Mouse (Mus musculus) heart, embryonic 14.5 days (tissue): ENCODE measurements around the gene Cptp. TPM values are rescaled to one million over a fixed set of nuclear protein-coding genes. Genes with fewer than 3 reads are reported as not detected.

Experiments
- ATAC-seq: fragments of 200-750 bp; cut with Nextera tagmentation; 2 replicates; pipeline ENCODE4 v1.8.0; 2017; ENCODE audit warnings: low read depth, moderate TSS enrichment; ENCODE audit not compliant: insufficient number of reproducible peaks, insufficient read depth, low FRiP score
- H3K27ac ChIP-seq, 2 experiments: fragments of 200-500 bp in 1 of 2; fragments of 300-500 bp in 1 of 2; sonication (generic) in 1 of 2; replicated peaks in 1 of 2; 2 replicates each; pipeline ENCODE4 v1.5.1; 2012 to 2014; ENCODE audit warnings: low read depth in 2 of 2, low read length in 2 of 2, control low read depth in 1 of 2, mild to moderate bottlenecking in 1 of 2, mixed read lengths in 1 of 2; ENCODE audit not compliant: control insufficient read depth in 1 of 2, insufficient read depth in 1 of 2
- H3K27me3 ChIP-seq: fragments of 300-500 bp; sonication (generic); 2 replicates; pipeline ENCODE4 v1.6.1; 2014; ENCODE audit warnings: mild to moderate bottlenecking, low read length, control low read depth; ENCODE audit not compliant: control insufficient read depth, insufficient read depth
- H3K36me3 ChIP-seq: fragments of 300-500 bp; sonication (generic); 2 replicates; pipeline ENCODE4 v1.6.1; 2014; ENCODE audit warnings: mild to moderate bottlenecking, control low read depth, low read length, mixed read lengths; ENCODE audit not compliant: control insufficient read depth, insufficient read depth
- H3K4me1 ChIP-seq, 2 experiments: fragments of 200-500 bp in 1 of 2; fragments of 300-500 bp in 1 of 2; sonication (generic) in 1 of 2; 2 replicates each; pipeline ENCODE4 v1.6.1; 2012 to 2014; ENCODE audit warnings: low read length in 2 of 2, control low read depth in 1 of 2, mixed read lengths in 1 of 2; ENCODE audit not compliant: control insufficient read depth in 2 of 2, insufficient read depth in 2 of 2
- H3K4me2 ChIP-seq: fragments of 300-500 bp; sonication (generic); 2 replicates; pipeline ENCODE4 v1.6.1; 2014; ENCODE audit warnings: mild to moderate bottlenecking, low read length
- H3K4me3 ChIP-seq, 2 experiments: fragments of 200-500 bp in 1 of 2; fragments of 300-500 bp in 1 of 2; sonication (generic) in 1 of 2; 2 replicates each; pipeline ENCODE4 v1.5.1; 2012 to 2014; ENCODE audit warnings: low read length in 2 of 2, mild to moderate bottlenecking in 2 of 2, control low read depth in 1 of 2, low read depth in 1 of 2, moderate library complexity in 1 of 2; ENCODE audit not compliant: control insufficient read depth in 1 of 2, insufficient read depth in 1 of 2
- H3K9ac ChIP-seq: fragments of 300-500 bp; sonication (generic); 2 replicates; pipeline ENCODE4 v1.6.1; 2014; ENCODE audit warnings: mild to moderate bottlenecking, low read length
- H3K9me3 ChIP-seq: fragments of 300-500 bp; sonication (generic); 2 replicates; pipeline ENCODE4 v1.6.1; 2016; ENCODE audit warnings: low read length, control low read depth; ENCODE audit not compliant: control insufficient read depth
- WGBS: fragments of 180-500 bp; shearing (Covaris S2); extraction: QIAGEN DNeasy Blood & Tissue Kit; methylation state at CpG from one replicate; pipeline ENCODE4 v1.1.7; 2014; 5-methylcytosine and 5-hydroxymethylcytosine counted together
- polyA plus RNA-seq: library from polyadenylated mRNA; unstranded; fragments of >200 nt; fragmentation: Nextera tagmentation; extraction: Ambion mirVana; gene quantifications from 2 replicates; pipeline ENCODE4 v1.2.1, GENCODE M21; 2014

Cptp gene
- polyA plus RNA-seq, 1 experiment from 2014 or later = 11.0 TPM

- no peak overlapping the region for H3K4me3 ChIP-seq
- H3K4me2 ChIP-seq = no peak overlapping the region
- H3K36me3 ChIP-seq = peaks cover 58% of the 10 kb centered on the region
- WGBS = 89% methylated on average over 10 of the region's 10 CpGs
- no peaks in the 10 kb centered on the region for H3K27me3 ChIP-seq
- no peak for ATAC-seq
- H3K27ac ChIP-seq = no peak overlapping the region
- no peaks in the 10 kb centered on the region for H3K9me3 ChIP-seq
- H3K9ac ChIP-seq = no peak overlapping the region
- H3K4me1 ChIP-seq = peaks cover 7 to 16% of the 10 kb centered on the region in 2 experiments
These were observed 18.4 kb upstream of the Cptp start for GRCm38 (mm10) chr4:155887674-155888073.

GRCm38 (mm10) chr4:155886330-155886729 is 17.1 kb upstream of the Cptp start:
- Histone ChIP-seq H3K27ac (no peak overlapping the region), H3K4me3 (no peak overlapping the region), H3K4me2 (no peak overlapping the region), H3K4me1 (peaks cover 7 to 15% of the 10 kb centered on the region in 2 experiments), H3K9ac (no peak overlapping the region), H3K9me3 (no peaks in the 10 kb centered on the region), H3K36me3 (peaks cover 58% of the 10 kb centered on the region), H3K27me3 (no peaks in the 10 kb centered on the region)
- no peak for ATAC-seq
- WGBS = 86% methylated on average over 5 of the region's 5 CpGs

DNA sequence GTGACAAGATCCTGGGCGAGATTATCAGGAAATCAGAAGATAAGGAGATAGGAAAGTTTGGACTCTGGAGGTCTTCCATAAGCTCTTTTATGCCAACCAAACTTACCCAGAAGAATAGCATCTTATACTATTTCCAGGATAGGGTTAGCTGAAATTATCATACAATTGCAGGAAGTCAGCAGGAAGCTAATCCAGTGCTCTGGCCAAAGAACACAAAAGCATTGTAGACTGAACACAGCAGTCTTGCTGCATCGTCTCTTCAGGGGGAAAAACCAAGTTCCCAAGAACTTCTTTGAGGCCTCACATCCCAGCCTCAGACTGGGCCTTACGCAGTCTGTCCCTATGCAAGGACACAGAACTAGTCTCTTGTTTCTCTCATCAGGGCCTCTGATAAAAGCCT is 14.3 kb upstream of the Cptp start:
- Histone ChIP-seq H3K9me3 (no peaks in the 10 kb centered on the region), H3K4me1 (0 out of 4 replicates have a peak, but pooled peaks cover 0 to 4% of the 10 kb centered on the region in 2 experiments), H3K27me3 (no peaks in the 10 kb centered on the region), H3K27ac (peak overlapping the region; percentile 80 to 81), H3K36me3 (peaks cover 43% of the 10 kb centered on the region), H3K4me3 (no peak overlapping the region), H3K9ac (no peak overlapping the region), H3K4me2 (0 out of 2 replicates have a peak overlapping the region, but pooled peaks have one; percentile 18)
- WGBS = 60% methylated on average over 3 of the region's 3 CpGs
- ATAC-seq = peak; percentile 35; the same call in 1 of the 2 replicates

DNA sequence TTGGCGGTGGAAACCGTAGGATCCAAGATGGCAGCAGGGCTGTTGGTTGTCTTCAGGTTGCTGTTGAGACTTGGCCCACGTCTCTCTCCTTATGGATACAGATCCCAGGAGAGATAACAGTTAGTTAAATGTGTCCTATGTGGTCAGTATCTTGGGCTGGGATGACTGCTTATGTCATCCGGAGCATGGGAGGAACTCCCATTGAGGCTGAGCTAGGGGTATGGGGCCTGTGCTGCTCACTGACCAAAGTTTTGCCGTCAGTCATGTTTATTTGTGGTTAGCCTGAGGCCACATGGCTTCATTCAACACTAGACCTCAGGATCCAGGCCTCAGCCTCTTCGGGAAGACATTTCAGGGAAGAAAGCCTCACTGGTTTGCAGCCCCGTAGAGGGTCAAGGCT is 2.2 kb upstream of the Cptp start:
- ATAC-seq = no peak
- Histone ChIP-seq H3K36me3 (peaks cover 49% of the 10 kb centered on the region), H3K27ac (no peak overlapping the region), H3K4me1 (peaks cover 7 to 8% of the 10 kb centered on the region in 2 experiments; a peak in 3 of 4 replicates), H3K27me3 (no peaks in the 10 kb centered on the region), H3K9ac (no peak overlapping the region), H3K9me3 (no peaks in the 10 kb centered on the region), H3K4me3 (no peak overlapping the region), H3K4me2 (no peak overlapping the region)
- 90% methylated on average over 7 of the region's 7 CpGs for WGBS

GRCm38 (mm10) chr4:155868614-155869298 is 484 bp downstream of the Cptp start:
- Histone ChIP-seq H3K4me3 (peak overlapping the region; percentile 83 to 85), H3K9me3 (no peaks in the 10 kb centered on the region), H3K4me1 (peaks cover 7 to 8% of the 10 kb centered on the region in 2 experiments; a peak in 3 of 4 replicates), H3K27me3 (no peaks in the 10 kb centered on the region), H3K4me2 (peak overlapping the region; percentile 98), H3K27ac (no peak overlapping the region), H3K36me3 (peaks cover 44% of the 10 kb centered on the region), H3K9ac (peak overlapping the region; percentile 87)
- peak; percentile 24 for ATAC-seq
- whole genome bisulfite sequencing = 7% methylated on average over 22 of the region's 22 CpGs

DNA sequence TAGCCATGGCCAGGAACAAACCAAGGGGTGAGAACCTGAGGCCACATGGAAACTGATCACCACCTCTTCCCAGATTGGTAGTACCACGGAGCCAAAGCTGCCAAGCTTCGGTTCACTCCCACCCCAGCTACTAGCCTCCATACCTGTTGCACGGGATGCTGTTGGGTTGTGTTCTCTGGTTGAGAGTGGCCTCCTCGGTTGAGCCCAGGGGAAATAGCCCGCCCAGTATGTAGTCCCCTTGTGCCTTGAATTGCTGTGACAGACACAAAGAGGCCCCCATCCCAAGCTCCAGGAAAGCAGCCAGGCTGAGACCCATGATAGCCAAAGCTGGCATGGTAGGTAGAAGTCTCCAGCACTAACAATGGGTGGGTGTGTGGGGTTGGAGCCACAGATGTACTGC is 6.2 kb downstream of the Cptp start, which contains the start of gene Tas1r3:
Gene Tas1r3, minus strand, starts transcription at position 362 of the 400 bp plus-strand sequence.
- no peaks in the 10 kb centered on the region for H3K27me3 ChIP-seq
- no peak within 1 kb of the TSS for H3K4me2 ChIP-seq
- H3K4me3 ChIP-seq = no peak within 1 kb of the TSS
- peaks cover 48% of the 10 kb centered on the region for H3K36me3 ChIP-seq
- no peak within 1 kb of the TSS for H3K27ac ChIP-seq
- ATAC-seq = no peak
- H3K9ac ChIP-seq = no peak within 1 kb of the TSS
- no peaks in the 10 kb centered on the region for H3K4me1 ChIP-seq
- H3K9me3 ChIP-seq = no peaks in the 10 kb centered on the region
- 78% methylated on average over 5 of the region's 5 CpGs for WGBS

DNA sequence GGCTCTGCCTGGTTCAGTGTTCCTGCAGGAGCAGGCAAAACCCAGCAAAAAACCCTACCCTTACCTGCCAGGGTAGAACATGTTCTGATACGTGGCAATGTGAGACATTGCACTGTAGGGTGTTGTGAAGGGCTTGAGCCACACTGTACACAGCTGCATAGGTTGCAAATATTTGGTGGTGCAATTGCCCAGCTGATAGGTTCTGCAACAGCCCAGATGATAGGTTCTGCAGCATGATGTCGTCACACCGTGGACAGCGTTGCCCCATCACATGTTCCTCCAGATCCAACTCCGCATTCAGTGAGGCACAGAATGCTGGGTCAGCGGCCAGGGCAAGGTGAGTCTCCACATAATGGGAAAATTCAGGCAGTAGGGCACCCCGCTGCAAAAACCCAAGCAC is 7.5 kb downstream of the Cptp start:
- H3K27me3 ChIP-seq = no peaks in the 10 kb centered on the region
- ATAC-seq = no peak
- no peaks in the 10 kb centered on the region for H3K4me1 ChIP-seq
- no peak overlapping the region for H3K27ac ChIP-seq
- H3K4me2 ChIP-seq = no peak overlapping the region
- H3K9me3 ChIP-seq = no peaks in the 10 kb centered on the region
- peaks cover 51% of the 10 kb centered on the region for H3K36me3 ChIP-seq
- H3K9ac ChIP-seq = no peak overlapping the region
- H3K4me3 ChIP-seq = no peak overlapping the region
- WGBS = 92% methylated on average over 7 of the region's 7 CpGs
